Mouse (Mus musculus) embryo, embryonic 9.5 days (tissue): Measurements from ENCODE around the gene Gsc2.
"Not testable (repeated sequence)": the region's sequence is repeated elsewhere in the genome, so short reads cannot be mapped to it uniquely, and the experiment has no call there.

Source experiments
- DNase-seq: peaks from one replicate; pipeline ENCODE4 v3.0.0-alpha.2; 2017; ENCODE audit errors: extremely low spot score

The Gsc2 gene

DNA sequence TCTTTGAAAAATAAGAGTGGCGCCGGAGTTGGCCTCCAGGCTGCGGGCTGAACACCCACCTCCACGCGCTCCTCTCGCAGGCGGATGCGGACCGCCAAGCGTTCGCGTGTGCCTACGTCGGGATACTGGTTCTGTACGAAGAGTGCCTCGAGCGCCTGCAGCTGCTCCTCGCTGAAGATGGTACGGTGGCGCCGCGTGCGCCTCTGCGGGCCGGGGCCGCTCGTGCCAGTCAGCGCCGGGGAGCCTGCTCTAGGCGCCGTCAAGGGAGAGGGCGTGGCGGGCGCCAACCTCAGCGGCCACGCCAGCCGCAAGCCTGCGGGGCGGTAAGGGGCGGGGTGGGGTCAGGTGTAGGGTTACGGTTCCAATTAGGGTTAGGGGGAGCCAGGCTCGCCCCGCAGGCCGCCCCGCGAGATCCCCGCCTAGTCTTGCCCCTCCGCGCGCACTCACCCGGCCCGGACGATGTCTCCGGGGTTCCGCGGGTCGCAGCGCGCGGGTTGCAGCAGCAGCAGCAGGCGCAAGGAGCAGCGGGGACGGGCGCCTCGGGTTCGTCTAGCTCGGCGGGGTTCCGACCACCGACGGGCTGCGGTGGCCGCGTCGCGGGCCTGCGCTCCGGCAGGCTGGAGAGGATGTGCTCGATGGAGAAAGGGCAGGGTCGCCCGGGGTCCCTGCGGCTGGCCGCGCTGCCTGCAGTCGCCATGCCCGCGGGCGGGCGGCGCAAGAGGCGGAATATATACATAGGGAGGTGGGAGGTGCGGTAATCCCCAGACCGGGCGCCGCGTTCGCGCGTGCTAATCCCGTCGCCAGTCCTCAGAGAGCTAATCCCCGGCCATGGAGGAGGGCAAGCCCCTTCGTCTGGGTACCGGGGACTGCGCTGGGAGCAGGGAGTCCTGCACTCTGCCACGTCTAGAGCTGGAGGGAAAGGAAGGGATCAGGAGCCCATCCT, at the start of gene Gsc2:
Gene Gsc2, minus strand, starts transcription at position 753 of the 943 bp plus-strand sequence.
- DNase-seq, result peak; percentile 51

DNA sequence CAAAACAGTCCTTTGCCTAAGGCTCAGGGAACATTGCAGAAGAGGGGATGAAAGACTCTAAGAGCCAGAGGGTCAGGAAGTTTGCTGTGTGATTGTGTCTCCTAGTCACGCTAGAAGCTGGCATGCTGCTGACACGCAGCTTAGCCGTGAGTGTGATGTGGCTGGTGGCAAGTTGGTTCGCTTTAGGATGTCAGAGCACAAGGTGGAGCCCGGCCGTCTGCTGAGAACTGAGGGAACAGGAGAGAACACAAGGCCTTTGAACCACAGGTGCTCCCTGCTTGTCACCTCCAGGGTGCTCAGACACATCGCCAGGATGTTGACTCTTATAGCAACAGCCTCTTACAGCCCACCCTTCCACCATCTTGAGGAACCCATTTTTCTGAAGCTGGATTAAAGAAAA, 47.2 kb upstream of the Gsc2 start:
- DNase-seq, result no peak

DNA sequence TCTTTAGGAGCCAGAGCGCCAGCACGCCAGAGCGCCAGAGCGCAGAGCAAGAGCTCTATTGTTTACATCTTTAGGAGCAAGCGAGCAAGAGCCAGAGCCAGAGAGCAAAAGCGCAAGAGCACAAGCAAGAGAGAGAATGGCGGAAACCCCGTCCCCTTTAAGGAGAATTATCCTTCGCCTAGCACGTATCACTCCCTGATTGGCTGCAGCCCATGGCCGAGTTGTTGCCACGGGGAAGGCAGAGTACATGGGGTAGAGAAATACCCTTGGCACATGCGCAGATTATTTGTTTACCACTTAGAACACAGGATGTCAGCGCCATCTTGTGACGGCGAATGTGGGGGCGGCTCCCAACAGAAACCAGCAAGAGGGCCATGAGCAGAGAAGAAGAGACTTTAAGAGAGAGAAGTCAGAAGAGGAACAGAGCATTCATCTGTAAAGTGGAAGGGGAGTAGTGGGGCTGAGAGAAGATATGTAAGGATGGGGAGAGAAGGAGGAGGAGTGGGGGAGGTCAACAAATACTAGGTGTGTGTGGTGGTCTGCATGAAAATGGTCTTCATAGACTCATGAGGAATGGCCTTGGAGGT, 41.3 kb upstream of the Gsc2 start:
- DNase-seq, result not testable (repeated sequence)

DNA sequence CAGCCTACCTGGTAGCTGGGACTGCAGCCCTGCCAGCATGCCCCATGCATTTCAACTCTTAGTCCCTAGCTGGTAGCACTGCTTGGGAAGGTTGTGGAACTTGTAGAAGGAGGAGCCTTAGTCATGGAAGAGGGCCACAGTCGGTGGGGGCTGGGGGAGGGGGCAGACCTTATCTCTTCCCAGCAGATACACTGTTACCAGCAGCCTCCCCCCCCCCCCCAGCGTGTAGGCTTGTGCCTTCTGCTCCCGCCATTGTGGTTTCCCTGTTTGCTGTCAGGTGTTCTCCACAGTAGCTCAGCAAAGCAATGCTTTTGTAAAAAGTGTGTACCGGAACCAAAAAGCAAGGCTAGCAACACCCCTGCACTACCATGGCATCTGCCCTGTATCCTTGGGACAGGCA, 36.8 kb upstream of the Gsc2 start:
- no peak for DNase-seq

DNA sequence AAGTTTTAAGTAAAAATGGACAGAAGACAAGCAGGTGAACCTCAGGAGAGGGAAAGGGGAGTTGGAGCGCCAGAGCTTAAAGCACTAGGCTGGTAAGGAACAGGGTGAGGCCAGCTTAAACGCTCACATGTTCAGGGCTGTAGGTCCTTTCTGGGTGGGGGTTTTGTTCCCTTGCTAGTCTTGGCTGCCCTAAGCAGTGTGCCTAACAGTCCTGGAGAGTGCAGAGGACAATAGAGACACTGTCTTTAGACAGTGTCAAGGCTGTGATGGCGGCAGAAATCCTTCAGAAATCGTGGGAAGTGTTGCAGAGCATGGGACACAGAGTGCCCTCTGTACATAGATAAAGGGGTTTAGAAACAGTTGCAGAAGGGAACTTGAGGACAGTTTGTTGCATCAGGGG, 35.2 kb upstream of the Gsc2 start:
- no peak for DNase-seq

DNA sequence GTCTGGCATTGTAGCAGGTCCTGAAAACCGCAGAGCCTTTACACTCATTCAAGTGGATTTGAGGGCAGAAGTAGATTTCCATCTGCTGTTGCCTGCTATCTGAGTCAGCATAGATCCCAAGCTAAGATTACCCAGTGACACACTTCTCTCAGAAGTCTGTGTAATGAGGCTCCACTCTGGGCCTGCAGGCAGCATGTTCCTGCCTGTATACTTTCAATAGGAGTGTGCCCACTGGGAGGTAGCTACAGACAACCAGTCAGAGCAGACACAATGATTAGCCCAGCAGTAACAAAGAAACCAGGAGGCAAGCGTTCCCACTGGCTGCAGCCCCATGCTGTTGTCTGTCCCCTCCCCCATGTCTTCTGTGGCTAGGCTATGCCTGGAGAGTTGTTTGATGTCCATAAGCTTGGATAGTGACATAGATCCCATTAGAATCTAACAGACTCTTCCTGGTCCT, 34.6 kb upstream of the Gsc2 start:
- DNase-seq, result peak; percentile 38

DNA sequence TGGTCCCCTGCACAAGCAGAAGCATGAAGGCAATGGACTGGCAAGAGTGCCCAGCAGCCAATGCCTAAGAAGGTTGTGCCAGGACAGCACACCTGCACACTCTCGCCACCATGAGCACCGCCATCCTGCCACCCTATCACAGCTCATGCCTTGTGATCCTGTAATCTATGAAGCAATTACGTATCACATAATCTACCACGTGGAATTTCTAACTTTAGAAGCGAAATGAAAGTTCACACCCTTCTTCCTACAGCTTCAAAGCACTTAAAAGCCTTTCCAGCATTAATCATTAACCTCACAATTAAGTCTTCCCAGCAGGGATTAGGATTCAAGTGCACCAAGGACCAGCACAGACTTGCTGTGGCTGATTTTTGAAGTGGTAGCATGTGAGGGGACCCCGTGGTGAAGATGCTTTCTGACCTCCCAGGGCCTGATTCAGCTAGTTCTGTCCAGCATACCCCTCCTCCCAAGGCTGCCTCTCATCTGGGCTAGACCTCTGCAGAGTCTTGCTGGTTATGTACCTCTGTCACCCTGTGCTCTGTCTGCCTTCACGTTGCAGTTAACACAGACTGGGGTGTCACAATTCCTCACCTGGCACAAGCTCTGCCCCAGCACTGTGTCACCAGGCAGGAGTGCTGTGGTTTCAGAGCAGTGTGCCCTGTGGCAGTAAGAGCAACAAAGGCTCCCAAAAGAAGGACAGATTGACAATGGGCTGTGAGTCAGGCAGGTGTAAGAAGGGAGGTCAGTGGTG, 30.4 kb upstream of the Gsc2 start:
- DNase-seq, result no peak

DNA sequence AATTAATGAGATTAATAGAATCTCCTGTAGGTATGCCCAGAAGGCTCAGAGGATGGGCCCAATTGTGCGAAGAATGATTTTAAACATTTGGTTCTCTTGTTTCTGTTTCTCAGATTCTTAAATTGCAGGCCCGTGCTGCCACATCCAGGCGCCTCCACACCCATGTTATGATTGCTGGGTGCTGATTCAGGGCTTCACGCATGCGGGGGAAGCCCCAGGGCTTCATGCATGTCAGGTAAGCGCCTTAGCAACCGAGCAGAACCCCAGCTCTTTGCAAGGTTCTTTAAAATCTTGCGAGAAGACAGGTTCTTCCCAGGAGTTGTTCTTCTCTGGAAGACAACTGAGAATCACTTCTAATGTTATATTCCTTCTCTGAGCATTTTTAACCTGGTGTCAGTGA, 28.6 kb upstream of the Gsc2 start:
- DNase-seq, result no peak

DNA sequence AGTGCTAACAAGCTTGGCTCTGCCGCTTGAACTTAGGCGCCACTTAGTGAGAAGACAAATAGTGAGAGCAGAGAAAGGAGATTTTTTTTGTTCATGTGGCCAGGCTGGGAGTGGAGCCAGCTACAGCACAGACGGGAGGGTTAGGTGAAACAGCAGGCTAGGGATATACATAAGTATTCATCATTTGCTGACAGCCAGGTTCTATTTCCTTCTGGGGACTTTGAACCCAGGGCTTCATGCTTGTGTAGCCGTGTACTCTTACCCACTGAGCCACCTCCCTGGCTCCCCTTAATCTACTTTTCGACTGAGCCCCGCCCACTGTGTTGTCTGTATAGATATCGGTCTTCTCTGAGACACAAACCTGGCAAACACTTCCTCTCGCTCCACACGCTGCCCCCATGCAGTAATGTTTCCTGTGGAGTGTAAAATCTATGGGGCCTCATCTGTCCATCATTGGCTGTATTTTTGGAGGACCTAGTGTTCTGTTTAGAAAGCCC, 24.4 kb upstream of the Gsc2 start:
- no peak for DNase-seq

DNA sequence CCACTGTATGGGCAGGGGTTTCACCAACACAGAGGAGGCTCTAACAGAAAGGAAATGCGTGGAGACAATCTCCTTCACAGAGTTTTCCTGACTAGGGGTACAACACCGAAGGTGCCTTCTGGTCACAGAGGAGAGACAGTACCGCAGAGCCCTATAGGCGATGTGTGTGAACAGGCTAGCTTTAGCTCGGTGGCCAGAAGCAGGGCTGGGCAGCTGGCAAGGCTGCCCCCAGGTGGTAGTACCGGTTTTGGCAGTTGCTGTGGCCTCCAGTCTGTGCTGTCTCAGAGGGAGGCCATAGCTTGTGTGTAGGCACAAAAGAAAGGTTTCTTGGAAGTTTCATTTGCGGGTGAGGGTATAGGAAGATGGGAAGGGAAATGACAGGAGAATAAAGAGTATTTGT, 24.0 kb upstream of the Gsc2 start:
- peak; percentile 61 for DNase-seq

DNA sequence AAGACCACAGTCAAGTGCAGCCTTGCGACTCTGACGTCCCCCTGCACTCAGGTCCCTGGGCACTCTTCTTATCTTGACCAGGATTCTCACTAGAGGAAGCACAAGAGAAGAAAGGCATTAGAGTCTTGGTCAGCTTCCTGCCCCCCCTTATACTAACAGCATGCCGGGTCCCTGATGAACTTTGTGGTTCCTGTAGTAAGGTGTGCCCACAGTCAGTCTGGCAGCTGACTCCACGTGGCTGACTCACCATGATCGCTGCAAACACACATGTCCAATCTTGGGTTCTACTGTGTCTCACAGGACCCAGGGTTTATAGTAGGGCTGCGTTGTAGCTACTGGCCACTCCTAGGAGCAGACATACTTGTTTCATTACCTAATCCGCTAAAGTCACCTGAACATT, 23.3 kb upstream of the Gsc2 start:
- no peak for DNase-seq

DNA sequence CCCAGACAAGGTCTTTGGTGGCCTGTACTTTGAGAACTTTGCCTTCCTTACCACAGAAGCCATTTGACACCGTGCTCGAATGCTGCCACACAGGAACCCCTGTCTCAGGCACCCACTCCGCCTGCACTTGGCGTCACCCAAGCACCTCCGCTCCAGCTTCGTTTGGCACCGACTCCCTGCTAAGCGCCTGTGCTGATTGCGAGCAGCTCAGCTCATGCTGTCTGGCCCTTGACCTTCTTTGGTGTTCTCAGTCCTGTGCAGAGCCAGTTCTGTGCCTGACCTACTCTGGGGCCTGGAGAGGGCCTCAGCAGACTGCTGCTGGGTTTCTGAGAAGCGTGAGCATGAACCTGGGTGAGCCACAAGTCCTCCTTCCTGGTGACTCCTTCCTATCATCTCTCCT, 21.9 kb upstream of the Gsc2 start:
- DNase-seq, result no peak

DNA sequence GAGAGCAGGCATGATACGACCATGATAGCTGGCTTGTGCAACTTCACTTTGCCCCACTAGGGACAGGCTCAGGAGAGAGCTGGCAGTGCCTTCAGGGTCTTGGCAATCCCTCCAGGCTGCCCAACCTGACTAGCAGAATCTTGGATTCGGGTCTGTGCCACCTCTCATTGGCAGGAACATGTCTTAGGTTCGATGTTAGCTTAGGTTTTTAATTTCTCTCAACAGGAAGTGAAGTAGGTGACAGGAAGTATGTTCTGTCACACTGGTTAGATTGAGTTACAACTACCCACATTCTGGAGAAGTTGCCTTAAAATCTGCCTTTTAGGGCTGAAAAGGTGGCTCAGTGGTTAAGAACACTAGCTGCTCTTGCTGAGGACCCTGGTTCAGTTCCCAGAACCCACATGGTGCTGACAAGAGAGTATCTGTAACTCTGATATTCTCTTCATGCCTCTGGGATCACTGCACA, 19.6 kb upstream of the Gsc2 start:
- no peak for DNase-seq

DNA sequence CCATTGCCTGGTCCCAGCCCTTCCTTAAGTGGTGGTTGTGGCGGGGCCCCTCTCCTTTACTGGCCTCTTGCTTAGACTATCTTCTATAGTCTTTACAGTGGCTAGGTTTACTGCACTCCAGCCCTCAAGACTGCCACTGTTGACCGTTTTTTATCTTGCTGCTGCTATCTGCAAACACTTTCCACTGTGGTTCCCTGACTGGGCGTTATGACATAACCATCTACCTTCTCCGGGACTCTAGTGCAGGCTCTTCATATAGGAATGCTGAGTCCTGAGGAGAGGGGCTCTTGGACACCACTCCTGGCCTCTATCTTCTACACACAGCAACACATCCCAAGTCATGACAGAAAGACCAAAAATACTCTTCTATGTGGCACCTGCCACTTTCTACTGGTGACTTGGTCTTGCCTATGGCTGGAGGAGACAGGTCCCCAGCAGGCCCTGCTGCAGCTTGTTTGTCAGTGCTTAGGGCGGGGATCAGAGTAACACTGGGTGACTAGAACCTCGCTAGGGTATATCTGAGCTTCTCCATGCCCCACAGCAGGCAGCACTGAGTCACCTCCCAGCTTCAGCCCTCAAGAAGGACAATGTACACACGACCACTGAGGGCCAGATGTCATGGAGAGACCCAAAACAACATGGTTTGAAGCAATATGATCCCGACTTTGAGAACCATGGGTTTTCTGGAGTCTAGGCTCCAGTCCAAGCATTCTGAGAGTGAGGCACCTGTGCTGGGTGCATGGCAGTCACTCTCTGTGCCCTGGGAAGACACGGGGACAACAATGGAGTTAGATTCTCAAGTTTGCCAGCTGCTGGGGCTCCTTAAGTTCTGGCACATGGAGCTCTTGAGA, 19.0 kb upstream of the Gsc2 start:
- DNase-seq, result no peak

DNA sequence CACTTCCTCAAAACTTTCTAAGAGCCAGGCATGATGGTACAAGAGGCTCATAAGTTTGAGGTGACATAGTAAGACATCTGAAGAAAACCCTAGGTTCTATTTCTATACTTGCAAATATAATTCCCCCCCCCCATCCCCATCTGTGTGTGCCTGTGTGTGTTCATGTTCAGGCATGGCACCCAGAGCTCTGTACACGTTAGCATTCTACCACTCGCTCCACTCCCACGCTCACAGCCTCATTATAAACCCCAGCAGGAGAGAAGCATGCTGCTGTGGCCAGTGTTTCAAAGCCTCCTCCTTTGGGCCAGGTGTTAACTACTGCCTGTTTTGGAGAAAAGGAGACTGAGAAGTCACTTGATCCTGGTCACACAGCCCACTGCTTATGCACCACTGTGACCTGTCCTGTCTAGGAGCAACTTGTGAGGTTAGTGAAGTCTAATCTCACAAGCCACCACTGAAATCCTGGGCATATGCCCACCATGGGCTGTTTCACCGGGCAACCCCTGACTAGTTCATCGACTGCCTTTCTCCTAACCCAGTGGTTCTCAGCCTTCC, 17.1 kb upstream of the Gsc2 start:
- no peak for DNase-seq

DNA sequence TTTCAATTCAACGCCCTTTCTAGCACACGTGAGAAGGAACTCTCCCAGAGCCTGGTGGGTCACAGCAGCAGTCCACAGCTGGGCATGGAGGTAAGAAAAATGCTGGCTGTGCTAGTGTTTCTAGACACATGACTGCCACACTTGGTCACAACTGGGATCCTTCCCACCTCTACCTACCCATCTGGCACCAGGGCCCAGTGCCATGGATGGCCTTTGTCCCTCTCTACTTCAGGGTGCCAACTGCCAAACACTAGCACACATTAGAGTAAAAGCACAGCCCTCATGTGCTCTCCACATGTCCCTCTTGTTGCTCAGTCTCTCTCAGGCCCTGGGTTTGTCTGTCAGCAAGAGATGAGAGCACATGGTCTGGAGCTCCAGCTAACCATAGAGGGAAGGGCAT, 14.8 kb upstream of the Gsc2 start:
- DNase-seq, result no peak

DNA sequence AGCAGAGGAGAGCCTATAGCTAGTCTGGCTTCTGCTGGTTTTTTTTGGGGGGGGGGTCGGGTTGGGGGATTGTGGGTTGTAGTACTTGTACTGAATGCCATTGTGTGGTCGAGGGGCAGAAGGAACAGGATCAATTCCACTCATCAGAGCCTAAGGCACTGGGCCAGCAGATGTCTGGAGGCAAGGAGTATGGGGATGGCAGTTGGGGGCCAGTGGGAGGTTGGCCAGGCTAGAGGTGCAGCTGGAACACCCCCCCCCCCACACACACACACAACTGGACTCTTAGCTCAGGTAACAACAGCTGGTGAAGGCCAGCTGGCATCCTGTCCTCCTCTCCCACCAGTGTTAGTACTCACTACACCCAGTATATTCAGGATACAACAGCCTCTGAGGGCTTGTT, 14.4 kb upstream of the Gsc2 start:
- no peak for DNase-seq

DNA sequence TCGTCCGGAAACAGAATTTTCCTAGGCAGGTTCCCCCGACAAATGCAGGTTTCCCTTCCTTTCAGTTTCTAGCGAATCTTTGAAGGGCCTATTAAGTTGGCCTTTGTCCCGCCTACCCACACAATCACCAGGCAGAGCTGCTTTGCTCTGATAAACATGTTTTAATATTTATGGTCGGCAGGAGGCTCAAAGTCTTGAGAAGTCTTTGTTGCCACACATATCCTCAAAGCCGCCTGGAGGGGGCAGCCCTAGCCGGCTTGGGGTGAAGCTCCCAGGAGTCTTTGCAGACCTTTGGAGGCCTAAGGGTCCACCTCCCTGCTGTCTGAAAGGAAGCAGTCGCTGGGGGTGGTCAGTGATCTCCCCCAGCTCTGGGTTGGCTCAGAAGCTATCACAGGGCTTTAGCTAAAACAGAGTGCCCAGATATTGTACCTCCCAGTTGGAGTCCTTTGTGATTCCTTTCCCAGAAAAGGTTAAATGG, 13.8 kb upstream of the Gsc2 start:
- DNase-seq, result peak; percentile 85

DNA sequence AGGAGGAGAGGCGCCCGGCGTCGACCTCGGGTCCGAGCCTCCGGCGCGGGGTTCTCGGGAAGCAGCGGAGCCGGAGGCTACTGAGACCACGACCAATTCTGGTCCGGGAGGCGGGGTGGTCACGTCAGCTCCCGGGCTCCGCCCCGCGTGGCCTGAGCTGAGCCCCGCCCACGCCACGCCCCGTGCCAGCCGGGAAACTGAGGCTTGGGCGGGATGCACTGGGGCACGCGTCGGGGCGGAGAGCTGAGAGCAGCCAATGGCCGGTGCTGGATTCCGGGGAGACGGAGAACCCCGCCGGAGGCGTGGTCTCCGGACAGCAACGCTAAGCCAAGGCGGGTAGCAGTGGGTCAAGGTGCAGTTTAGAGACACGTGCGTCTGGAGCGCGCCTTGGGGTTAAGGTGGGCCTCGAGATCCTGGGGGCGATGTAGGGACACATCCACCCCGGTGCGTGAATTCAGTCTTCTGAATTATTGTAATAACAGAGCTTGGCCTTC, 13.3 kb upstream of the Gsc2 start, which contains the start of gene Slc25a1:
Gene Slc25a1, minus strand, starts transcription at position 133 of the 494 bp plus-strand sequence.
- peak; percentile 90 for DNase-seq

DNA sequence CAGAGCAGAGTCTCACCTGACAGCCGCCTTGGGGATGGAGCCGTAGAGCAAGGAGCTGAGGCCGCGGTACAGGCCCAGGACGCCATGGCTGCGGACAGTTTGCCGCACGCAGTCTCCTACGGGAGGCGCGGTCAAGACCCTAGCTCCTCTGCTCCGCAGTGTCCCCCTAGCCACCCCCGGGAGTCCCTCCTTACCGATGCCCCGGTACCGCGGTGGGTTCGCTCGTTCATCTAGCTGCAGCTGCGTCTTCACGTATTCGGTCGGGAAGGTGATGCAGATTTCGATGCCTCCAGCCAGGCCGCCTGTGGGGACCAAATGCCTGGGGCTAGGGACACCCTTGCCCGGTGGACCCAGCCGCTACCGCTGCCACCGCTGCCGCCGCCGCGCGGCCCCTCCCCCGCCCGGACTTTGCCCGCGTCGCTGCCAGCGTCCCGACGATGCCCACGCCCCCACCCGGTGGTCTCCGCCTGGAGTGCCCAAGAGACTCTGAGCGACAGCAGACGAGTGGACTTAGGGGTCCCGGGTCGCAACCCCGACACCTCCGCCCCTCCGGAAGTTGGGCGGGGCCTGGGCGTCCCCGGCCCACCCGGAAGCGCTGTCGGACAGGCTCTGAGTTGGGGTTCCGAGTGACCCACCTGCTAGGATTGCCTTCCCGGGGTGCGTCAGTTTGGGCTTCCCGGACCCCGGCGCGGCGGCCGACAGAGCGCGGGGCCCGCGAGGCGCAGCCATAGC, 12.7 kb upstream of the Gsc2 start:
- peak; percentile 80 for DNase-seq
